22 mouse cellular contexts compared by ENCODE assay signal in the genomic region with DNA sequence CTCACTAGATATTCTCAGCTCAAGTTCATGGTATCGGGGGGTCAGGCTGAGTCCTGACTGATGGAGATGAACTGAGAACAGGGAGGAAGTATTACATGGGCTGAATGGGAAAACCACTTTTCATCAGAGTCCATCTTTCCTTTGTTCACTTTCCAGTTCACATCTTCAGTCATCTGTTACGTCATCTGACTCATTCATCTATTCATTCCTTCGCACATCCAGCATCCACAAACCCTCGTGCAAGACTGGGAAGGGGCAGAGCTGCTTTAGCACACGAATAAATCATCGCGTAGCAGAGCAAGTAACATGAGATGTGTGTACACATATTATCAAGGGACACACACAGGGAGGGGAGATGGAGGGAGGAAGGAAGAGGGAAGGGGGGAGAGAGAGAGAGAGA. TPM values are rescaled to one million over a fixed set of nuclear protein-coding genes. Genes with fewer than 3 reads are reported as not detected.
DNase-seq lines count a peak whose midpoint lies in the region; ATAC-seq and TF ChIP-seq lines count a peak whose summit lies in the region.
"Had no signal": no experiment of that assay in that cellular context is flagged by ENCODE, and none has a peak within 500 bp of the region (broad histone marks: within the 10 kb centered on the region; RNA-seq: fewer than 3 reads in every experiment).

No protein-coding gene starts in this region.

- no peak for TF ChIP-seq CTCF in intestine, postnatal 0 days (IDR thresholded peaks at IDR 0.05; ENCODE audit: low read depth)

- no peak overlapping the region for H3K9ac ChIP-seq in intestine, postnatal 0 days (ENCODE audit: low read depth, low read length)

- H3K27ac ChIP-seq in intestine, postnatal 0 days (ENCODE audit: low read depth, low read length), result no peak overlapping the region

- H3K27me3 ChIP-seq in intestine, postnatal 0 days (replicated peaks; ENCODE audit: control insufficient read depth, insufficient read depth, low read length), result no peaks in the 10 kb centered on the region
- H3K27me3 ChIP-seq: Patski had no signal

- no peak for ATAC-seq in intestine, postnatal 0 days
- ATAC-seq: activated CD4-positive, CD25-positive, alpha-beta regulatory T cell, adult 4 months; CD4-positive, CD25-positive, alpha-beta regulatory T cell, adult 4 months; Patski had no signal

- DNase-seq in 3T3-L1 (ENCODE audit: low read depth, low spot score) (peak; percentile 52), NIH3T3 (ENCODE audit: low read depth) (peak; percentile 52)
- DNase-seq in kidney, adult 9 months, result no peak
- DNase-seq: adrenal gland, adult 2 months; adrenal gland, adult 8-10 months; adrenal gland, postnatal 10 days; adrenal gland, postnatal 14 days; adrenal gland, postnatal 25 days; adrenal gland, postnatal 36 days; B cell, adult 2 months; cerebellum, adult 11 months; cerebellum, adult 11-12 months; cerebellum, adult 18-20 months; cerebellum, adult 2 months; cerebellum, adult 8-10 months had no signal

- WGBS in intestine, postnatal 0 days, result 76% methylated on average over 7 of the region's 7 CpGs

- H3K4me2 ChIP-seq in intestine, postnatal 0 days (replicated peaks; ENCODE audit: low read depth), result no peak overlapping the region

- peaks cover 5% of the 10 kb centered on the region; the same call in 1 of the 2 replicates for H3K4me1 ChIP-seq in intestine, postnatal 0 days (replicated peaks; ENCODE audit: control insufficient read depth, insufficient read depth, low read length)

- no peaks in the 10 kb centered on the region for H3K36me3 ChIP-seq in intestine, postnatal 0 days (ENCODE audit: control insufficient read depth, insufficient read depth)
- H3K36me3 ChIP-seq: G1E had no signal

- H3K4me3 ChIP-seq in intestine, postnatal 0 days (ENCODE audit: low read depth, low read length), result no peak overlapping the region

- H3K9me3 ChIP-seq in intestine, postnatal 0 days (ENCODE audit: control insufficient read depth), result no peaks in the 10 kb centered on the region
- H3K9me3 ChIP-seq: G1E had no signal

RNA-seq across cellular contexts. Expression of a gene that starts 0.8 kb away (rescaled TPM):
- 0.69 and 2.6 TPM in 2 replicates for polyA plus RNA-seq in intestine, postnatal 0 days (2015; fragmentation: Nextera tagmentation; extraction: Ambion mirVana)
- polyA plus RNA-seq: activated CD4-positive, CD25-positive, alpha-beta regulatory T cell, adult 4 months; adrenal gland, adult 2 months; brain, embryonic 14.5 days; CD4-positive, CD25-positive, alpha-beta regulatory T cell, adult 4 months; cerebellum, adult 2 months; G1E; Patski had no signal

RNA-seq across cellular contexts. Expression of a gene that starts 16.2 kb away (rescaled TPM):
- 4.4 and 4.7 TPM in 2 replicates for polyA plus RNA-seq in intestine, postnatal 0 days (2015; fragmentation: Nextera tagmentation; extraction: Ambion mirVana)
- polyA plus RNA-seq: activated CD4-positive, CD25-positive, alpha-beta regulatory T cell, adult 4 months; C2C12; CD4-positive, CD25-positive, alpha-beta regulatory T cell, adult 4 months; G1E; Patski had no signal

RNA-seq across cellular contexts. Expression of a gene that starts 36.3 kb away (rescaled TPM):
- 224 and 270 TPM in 2 replicates for polyA plus RNA-seq in intestine, postnatal 0 days (2015; fragmentation: Nextera tagmentation; extraction: Ambion mirVana)
- polyA plus RNA-seq: activated CD4-positive, CD25-positive, alpha-beta regulatory T cell, adult 4 months; CD4-positive, CD25-positive, alpha-beta regulatory T cell, adult 4 months had no signal

RNA-seq across cellular contexts. Expression of a gene that starts 37.5 kb away (rescaled TPM):
- 3.6 and 4.6 TPM in 2 replicates for polyA plus RNA-seq in intestine, postnatal 0 days (2015; fragmentation: Nextera tagmentation; extraction: Ambion mirVana)

RNA-seq across cellular contexts. Expression of a gene that starts 42.7 kb away (rescaled TPM):
- 2,068 and 2,262 TPM in 2 replicates for polyA plus RNA-seq in intestine, postnatal 0 days (2015; fragmentation: Nextera tagmentation; extraction: Ambion mirVana)
